Mouse (Mus musculus) B cell, adult 62 days (primary cell): ENCODE results near the gene Dctn5. TPM values are rescaled to one million over a fixed set of nuclear protein-coding genes. Genes with fewer than 3 reads are reported as not detected.

ENCODE experiments used
- total RNA-seq: library from RNA; stranded (reverse); gene quantifications from 4 replicates; pipeline ENCODE4 v1.2.4, GENCODE M21; 2023

Dctn5 gene
- 57.5 to 72.1 TPM (median 64.8 TPM) in 4 replicates for total RNA-seq

GRCm38 (mm10) chr7:122132497-122133337 lies at the start of gene Dctn5, which contains the start of gene Palb2:
Dctn5 (plus strand) TSS chr7:122133041.
Palb2 (minus strand) TSS chr7:122132985.

GRCm38 (mm10) chr7:122101747-122102244 lies 31.0 kb upstream of the Dctn5 start, which contains the start of gene Ndufab1:
Ndufab1 (minus strand) TSS chr7:122101886.

GRCm38 (mm10) chr7:122158915-122159902 lies 26.4 kb downstream of the Dctn5 start, which contains the start of gene Plk1:
Plk1 (plus strand) TSS chr7:122159439.

GRCm38 (mm10) chr7:122186043-122186442 lies 53.2 kb downstream of the Dctn5 start, which contains the start of gene Ern2:
Ern2 (minus strand) TSS chr7:122186207.

Other genes with a start within 250 kb of the Dctn5 start
- gene Cog7, start 151.3 kb upstream of the Dctn5 start, total RNA-seq: 13.7 to 15.1 TPM (median 14.6 TPM) in 4 replicates
- gene Gga2, start 111.8 kb upstream of the Dctn5 start, total RNA-seq: 315 to 340 TPM (median 338 TPM) in 4 replicates
- 37.1 to 45.9 TPM (median 38.5 TPM) in 4 replicates for gene Ubfd1, start 65.9 kb upstream of the Dctn5 start, total RNA-seq
- gene Ears2, start 65.8 kb upstream of the Dctn5 start, total RNA-seq: 13.2 to 14.2 TPM (median 13.7 TPM) in 4 replicates
- 72.5 to 84.0 TPM (median 77.7 TPM) in 4 replicates for gene Ndufab1, start 31.2 kb upstream of the Dctn5 start, total RNA-seq
- 6.1 to 7.0 TPM (median 6.2 TPM) in 4 replicates for gene Palb2, start 56 bp upstream of the Dctn5 start, total RNA-seq
- gene Plk1, start 26.4 kb downstream of the Dctn5 start, total RNA-seq: 2.2 to 5.1 TPM (median 4.2 TPM) in 4 replicates
- not detected in 4 replicates for gene Ern2, start 53.2 kb downstream of the Dctn5 start, total RNA-seq
- gene Chp2, start 86.5 kb downstream of the Dctn5 start, total RNA-seq: 0.50 TPM in 1 of 4 replicates, not detected in the others
- gene Prkcb, start 155.7 kb downstream of the Dctn5 start, total RNA-seq: 540 to 551 TPM (median 545 TPM) in 4 replicates